Mouse (Mus musculus) limb, embryonic 11.5 days (tissue): ENCODE data around the gene Gxylt1. TPM values are rescaled to one million over a fixed set of nuclear protein-coding genes. Genes with fewer than 3 reads are reported as not detected.

Source experiments
- ATAC-seq: fragments of 200-750 bp; cut with Nextera tagmentation; 2 replicates; pipeline ENCODE4 v1.8.0; 2017; ENCODE audit warnings: low read depth; ENCODE audit not compliant: insufficient number of reproducible peaks, low FRiP score, low TSS enrichment
- DNase-seq: peaks from one replicate; pipeline ENCODE4 v3.0.0-alpha.2; 2015; ENCODE audit warnings: low spot score
- H3K27ac ChIP-seq: fragments of 300-500 bp; sonication (generic); replicated peaks from 2 replicates; pipeline ENCODE4 v1.5.1; 2014; ENCODE audit warnings: low read depth, mild to moderate bottlenecking, low read length
- H3K27me3 ChIP-seq: fragments of 300-500 bp; sonication (generic); 2 replicates; pipeline ENCODE4 v1.6.1; 2014; ENCODE audit warnings: mild to moderate bottlenecking, low read length, mixed read lengths; ENCODE audit not compliant: control insufficient read depth, insufficient read depth
- H3K36me3 ChIP-seq: fragments of 300-500 bp; sonication (generic); 2 replicates; pipeline ENCODE4 v1.6.1; 2014; ENCODE audit warnings: mild to moderate bottlenecking, low read length, moderate library complexity, mixed read lengths; ENCODE audit not compliant: control insufficient read depth, insufficient read depth
- H3K4me1 ChIP-seq: fragments of 300-500 bp; sonication (generic); 2 replicates; pipeline ENCODE4 v1.6.1; 2014; ENCODE audit warnings: low read length, mixed read lengths; ENCODE audit not compliant: control insufficient read depth, insufficient read depth
- H3K4me2 ChIP-seq: fragments of 300-500 bp; sonication (generic); 2 replicates; pipeline ENCODE4 v1.6.1; 2014; ENCODE audit warnings: low read depth, mild to moderate bottlenecking, moderate library complexity; ENCODE audit not compliant: severe bottlenecking
- H3K4me3 ChIP-seq: fragments of 300-500 bp; sonication (generic); 2 replicates; pipeline ENCODE4 v1.5.1; 2014; ENCODE audit warnings: low read depth, low read length
- H3K9ac ChIP-seq: fragments of 300-500 bp; sonication (generic); 2 replicates; pipeline ENCODE4 v1.6.1; 2014; ENCODE audit warnings: mild to moderate bottlenecking, low read length
- H3K9me3 ChIP-seq: fragments of 300-500 bp; sonication (generic); 2 replicates; pipeline ENCODE4 v1.6.1; 2016; ENCODE audit warnings: low read length; ENCODE audit not compliant: control insufficient read depth
- WGBS: fragments of 180-500 bp; shearing (Covaris S2); extraction: QIAGEN DNeasy Blood & Tissue Kit; methylation state at CpG from one replicate; pipeline ENCODE4 v1.1.7; 2014; 5-methylcytosine and 5-hydroxymethylcytosine counted together
- polyA plus RNA-seq: library from polyadenylated mRNA; unstranded; fragments of >200 nt; fragmentation: Nextera tagmentation; extraction: Ambion mirVana; gene quantifications from 2 replicates; pipeline ENCODE4 v1.2.1, GENCODE M21; 2014

Gene Gxylt1
- polyA plus RNA-seq, 1 experiment from 2014 or later, result 22.6 TPM

- Histone ChIP-seq H3K27me3 (no peaks in the 10 kb centered on the region), H3K9ac (no peak overlapping the region), H3K4me2 (no peak overlapping the region), H3K4me1 (no peaks in the 10 kb centered on the region), H3K9me3 (no peaks in the 10 kb centered on the region), H3K27ac (no peak overlapping the region), H3K4me3 (no peak overlapping the region), H3K36me3 (no peaks in the 10 kb centered on the region)
- ATAC-seq, result no peak
- 91% methylated on average over 10 of the region's 10 CpGs for WGBS
- no peak for DNase-seq
These were observed 46.6 kb downstream of the Gxylt1 start for GRCm38 (mm10) chr15:93228375-93228774.

DNA sequence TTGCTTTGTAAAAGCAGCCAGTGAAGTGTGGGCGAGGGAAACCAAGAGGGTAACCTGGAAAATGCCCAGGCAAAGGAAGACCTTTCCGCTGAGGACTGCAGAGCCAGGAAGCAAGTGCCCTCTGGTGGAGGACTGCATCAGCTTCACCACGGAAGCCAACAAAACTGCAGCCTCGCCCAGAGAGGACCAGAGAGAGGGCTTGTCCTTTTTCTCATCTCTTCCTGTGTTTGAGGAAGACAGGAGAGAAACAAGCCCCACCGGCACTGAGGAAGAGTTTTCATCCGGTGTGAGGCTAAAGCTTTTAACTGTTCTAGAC lies 47.3 kb downstream of the Gxylt1 start:
- no peaks in the 10 kb centered on the region for H3K36me3 ChIP-seq
- no peak overlapping the region for H3K27ac ChIP-seq
- no peak overlapping the region for H3K4me2 ChIP-seq
- H3K4me3 ChIP-seq, result no peak overlapping the region
- no peak overlapping the region for H3K9ac ChIP-seq
- no peaks in the 10 kb centered on the region for H3K9me3 ChIP-seq
- H3K27me3 ChIP-seq, result no peaks in the 10 kb centered on the region
- DNase-seq (peak; percentile 60), ATAC-seq (no peak)
- no peaks in the 10 kb centered on the region for H3K4me1 ChIP-seq
- WGBS, result 32% methylated on average over 6 of the region's 6 CpGs

- Histone ChIP-seq H3K4me2 (no peak overlapping the region), H3K27ac (no peak overlapping the region), H3K27me3 (no peaks in the 10 kb centered on the region), H3K9me3 (no peaks in the 10 kb centered on the region), H3K4me1 (no peaks in the 10 kb centered on the region), H3K36me3 (no peaks in the 10 kb centered on the region), H3K9ac (no peak overlapping the region), H3K4me3 (no peak overlapping the region)
- no peak for ATAC-seq
- DNase-seq, result no peak
- 90% methylated on average over 10 of the region's 10 CpGs for WGBS
These were observed 47.8 kb downstream of the Gxylt1 start for GRCm38 (mm10) chr15:93226930-93227763.

DNA sequence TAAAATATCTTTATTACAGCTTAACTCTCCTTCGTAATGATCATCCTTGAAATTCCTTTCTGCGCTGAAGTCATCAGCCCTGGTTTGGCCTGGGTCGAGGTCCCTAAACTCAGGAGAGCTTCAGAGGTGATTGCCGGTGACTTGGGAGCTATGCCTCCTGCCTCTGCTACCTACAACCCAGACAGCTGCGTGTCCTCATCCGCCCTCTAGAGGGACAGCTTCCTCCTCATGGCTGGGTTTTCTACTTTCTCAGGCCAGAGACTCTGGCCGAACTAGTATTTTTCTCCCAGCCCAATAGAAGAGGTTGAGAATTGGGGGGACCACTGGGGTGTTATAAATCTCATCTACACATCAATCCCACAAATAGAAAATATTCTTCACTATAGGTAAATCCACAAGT lies 52.5 kb downstream of the Gxylt1 start:
- ATAC-seq, result no peak
- no peaks in the 10 kb centered on the region for H3K36me3 ChIP-seq
- H3K27me3 ChIP-seq, result no peaks in the 10 kb centered on the region
- H3K4me3 ChIP-seq, result no peak overlapping the region
- no peaks in the 10 kb centered on the region for H3K4me1 ChIP-seq
- no peak overlapping the region for H3K4me2 ChIP-seq
- WGBS, result 56% methylated on average over 7 of the region's 7 CpGs
- DNase-seq, result no peak
- no peaks in the 10 kb centered on the region for H3K9me3 ChIP-seq
- no peak overlapping the region for H3K9ac ChIP-seq
- no peak overlapping the region for H3K27ac ChIP-seq

DNA sequence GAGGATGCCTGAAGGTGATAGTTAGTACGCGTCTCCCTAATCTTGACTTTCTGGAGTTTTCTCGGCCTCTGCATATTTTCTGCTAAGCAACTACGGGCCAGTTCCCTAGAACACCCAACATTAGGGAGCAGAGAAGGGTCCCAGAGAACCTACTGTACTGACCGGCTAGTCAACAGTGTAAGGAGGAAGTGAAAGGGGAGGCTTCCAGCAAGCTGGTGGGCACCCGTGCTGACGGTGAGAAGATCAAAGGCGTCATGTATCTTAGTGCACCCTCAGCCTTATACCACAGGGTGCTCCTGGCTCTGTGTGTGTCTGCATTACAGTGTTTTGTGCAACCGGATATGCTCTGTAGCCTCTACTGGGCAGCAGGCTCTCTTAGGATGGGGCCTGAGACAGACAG lies 62.4 kb downstream of the Gxylt1 start:
- no peak overlapping the region for H3K9ac ChIP-seq

GRCm38 (mm10) chr15:93204861-93205260 lies 70.1 kb downstream of the Gxylt1 start:
- 98% methylated on average over 1 of the region's 1 CpGs for WGBS
- no peak overlapping the region for H3K9ac ChIP-seq
- H3K4me1 ChIP-seq, result no peaks in the 10 kb centered on the region
- no peak for DNase-seq
- H3K4me3 ChIP-seq, result no peak overlapping the region
- H3K4me2 ChIP-seq, result no peak overlapping the region
- H3K36me3 ChIP-seq, result no peaks in the 10 kb centered on the region
- H3K9me3 ChIP-seq, result no peaks in the 10 kb centered on the region
- H3K27ac ChIP-seq, result no peak overlapping the region
- no peaks in the 10 kb centered on the region for H3K27me3 ChIP-seq
- no peak for ATAC-seq

More for the DNA sequence above, 62.4 kb downstream of the Gxylt1 start:
- Histone ChIP-seq H3K9me3 (no peaks in the 10 kb centered on the region), H3K4me1 (no peaks in the 10 kb centered on the region), H3K36me3 (no peaks in the 10 kb centered on the region), H3K4me3 (no peak overlapping the region), H3K4me2 (no peak overlapping the region), H3K27me3 (no peaks in the 10 kb centered on the region), H3K27ac (no peak overlapping the region)
- no peak for ATAC-seq
- no peak for DNase-seq
- WGBS, result 95% methylated on average over 9 of the region's 9 CpGs

DNA sequence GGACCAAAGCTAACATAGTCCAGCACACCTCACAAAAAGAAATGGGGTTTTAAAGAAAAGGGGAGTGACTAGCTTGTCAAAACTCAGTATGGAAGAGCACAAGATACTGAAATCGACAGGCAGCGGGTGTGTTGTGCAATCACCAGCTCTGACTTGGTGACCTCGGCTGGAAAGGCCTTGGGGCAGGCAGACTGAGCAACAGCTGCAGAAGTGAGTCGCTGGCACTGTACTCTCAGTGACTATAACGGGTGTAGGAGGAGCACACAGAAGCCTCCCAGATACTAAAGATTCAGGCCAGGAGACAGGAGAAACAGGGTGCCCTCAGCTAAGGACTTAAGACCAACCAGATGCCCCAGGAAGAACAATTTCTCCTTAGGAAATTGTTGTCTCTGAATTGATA lies 73.0 kb downstream of the Gxylt1 start:
- no peaks in the 10 kb centered on the region for H3K9me3 ChIP-seq
- no peak for ATAC-seq
- H3K9ac ChIP-seq, result no peak overlapping the region
- no peaks in the 10 kb centered on the region for H3K36me3 ChIP-seq
- H3K4me3 ChIP-seq, result no peak overlapping the region
- H3K27me3 ChIP-seq, result no peaks in the 10 kb centered on the region
- 83% methylated on average over 5 of the region's 5 CpGs for WGBS
- H3K4me1 ChIP-seq, result no peaks in the 10 kb centered on the region
- H3K27ac ChIP-seq, result no peak overlapping the region
- H3K4me2 ChIP-seq, result no peak overlapping the region
- no peak for DNase-seq

GRCm38 (mm10) chr15:93191387-93192145 lies 83.4 kb downstream of the Gxylt1 start:
- Histone ChIP-seq H3K4me2 (no peak overlapping the region), H3K36me3 (no peaks in the 10 kb centered on the region), H3K27ac (no peak overlapping the region), H3K27me3 (no peaks in the 10 kb centered on the region), H3K9me3 (no peaks in the 10 kb centered on the region), H3K4me3 (no peak overlapping the region), H3K4me1 (no peaks in the 10 kb centered on the region), H3K9ac (no peak overlapping the region)
- WGBS, result 78% methylated on average over 12 of the region's 12 CpGs
- DNase-seq, result no peak
- ATAC-seq, result no peak
